Mouse (Mus musculus) midbrain, embryonic 10.5 days (tissue): ENCODE results near the gene Myo1b. TPM values are rescaled to one million over a fixed set of nuclear protein-coding genes. Genes with fewer than 3 reads are reported as not detected.

ENCODE experiments used
- DNase-seq: peaks from one replicate; pipeline ENCODE4 v3.0.0-alpha.2; 2017; ENCODE audit warnings: low spot score
- H3K27ac ChIP-seq: fragments of 300-500 bp; sonication (generic); replicated peaks from 2 replicates; pipeline ENCODE4 v1.5.1; 2016; ENCODE audit warnings: mild to moderate bottlenecking
- H3K27me3 ChIP-seq: fragments of 300-500 bp; sonication (generic); 2 replicates; pipeline ENCODE4 v1.6.1; 2016; ENCODE audit warnings: low read depth, mild to moderate bottlenecking; ENCODE audit not compliant: poor library complexity, severe bottlenecking
- H3K36me3 ChIP-seq: fragments of 300-500 bp; sonication (generic); 2 replicates; pipeline ENCODE4 v1.6.1; 2016; ENCODE audit warnings: mild to moderate bottlenecking, moderate library complexity
- H3K4me1 ChIP-seq: fragments of 300-500 bp; sonication (generic); 2 replicates; pipeline ENCODE4 v1.6.1; 2016
- H3K4me3 ChIP-seq: fragments of 300-500 bp; sonication (generic); 2 replicates; pipeline ENCODE4 v1.5.1; 2016; ENCODE audit warnings: mild to moderate bottlenecking, moderate library complexity
- H3K9me3 ChIP-seq: fragments of 300-500 bp; sonication (generic); replicated peaks from 2 replicates; pipeline ENCODE4 v1.6.1; 2016; ENCODE audit warnings: mild to moderate bottlenecking
- WGBS: fragments of 180-500 bp; shearing (Covaris S2); methylation state at CpG from one replicate; pipeline ENCODE4 v1.1.7; 2016; 5-methylcytosine and 5-hydroxymethylcytosine counted together
- polyA plus RNA-seq: library from polyadenylated mRNA; unstranded; fragments of >200 nt; fragmentation: Nextera tagmentation; extraction: Ambion mirVana; gene quantifications from 2 replicates; pipeline ENCODE4 v1.2.1, GENCODE M21; 2016

The Myo1b gene
- polyA plus RNA-seq, 1 experiment from 2014 or later = 73.0 TPM

GRCm38 (mm10) chr1:51822531-51822930, 93.3 kb downstream of the Myo1b start:
- peaks cover 19% of the 10 kb centered on the region for H3K36me3 ChIP-seq
- no peak for DNase-seq
- H3K4me1 ChIP-seq = peaks cover 11% of the 10 kb centered on the region
- no peaks in the 10 kb centered on the region for H3K27me3 ChIP-seq
- WGBS = 90% methylated on average over 4 of the region's 4 CpGs
- H3K9me3 ChIP-seq = no peaks in the 10 kb centered on the region
- H3K4me3 ChIP-seq = no peak overlapping the region
- no peak overlapping the region for H3K27ac ChIP-seq

- H3K27ac ChIP-seq = no peak overlapping the region
- WGBS = 93% methylated on average over 13 of the region's 13 CpGs
- H3K4me1 ChIP-seq = peaks cover 11% of the 10 kb centered on the region
- DNase-seq = no peak
- no peaks in the 10 kb centered on the region for H3K27me3 ChIP-seq
- peaks cover 24% of the 10 kb centered on the region for H3K36me3 ChIP-seq
- H3K4me3 ChIP-seq = no peak overlapping the region
- no peaks in the 10 kb centered on the region for H3K9me3 ChIP-seq
These were observed 94.0 kb downstream of the Myo1b start for GRCm38 (mm10) chr1:51821701-51822495.

DNA sequence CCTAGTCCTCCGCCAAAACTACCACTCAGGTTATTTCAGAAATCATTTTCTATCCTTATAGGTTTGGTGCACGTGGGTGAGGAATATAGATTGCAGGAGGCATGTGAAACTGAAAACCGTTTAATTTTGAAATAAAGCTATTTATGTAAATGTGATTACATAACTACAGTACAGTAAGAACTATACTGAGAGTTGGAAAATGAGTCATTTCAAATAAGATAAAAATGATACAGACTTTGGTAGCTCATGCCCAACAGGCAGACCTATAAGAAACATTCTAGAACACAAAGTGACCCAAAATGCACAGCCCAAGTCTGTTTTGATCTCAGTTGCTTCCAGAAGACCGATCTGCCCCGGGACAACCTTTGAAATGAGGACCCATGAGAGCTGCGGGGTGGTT, 95.4 kb downstream of the Myo1b start:
- H3K36me3 ChIP-seq = peaks cover 33% of the 10 kb centered on the region
- no peak overlapping the region for H3K27ac ChIP-seq
- 94% methylated on average over 6 of the region's 6 CpGs for WGBS

GRCm38 (mm10) chr1:51820013-51820441, 95.8 kb downstream of the Myo1b start:
- no peak for DNase-seq
- H3K27ac ChIP-seq = no peak overlapping the region
- peaks cover 36% of the 10 kb centered on the region for H3K36me3 ChIP-seq
- H3K4me1 ChIP-seq = peaks cover 11% of the 10 kb centered on the region
- H3K9me3 ChIP-seq = no peaks in the 10 kb centered on the region
- no peaks in the 10 kb centered on the region for H3K27me3 ChIP-seq
- H3K4me3 ChIP-seq = no peak overlapping the region
- WGBS = 92% methylated on average over 7 of the region's 7 CpGs

More for the DNA sequence above, 95.4 kb downstream of the Myo1b start:
- Histone ChIP-seq H3K27me3 (no peaks in the 10 kb centered on the region), H3K4me3 (no peak overlapping the region), H3K9me3 (no peaks in the 10 kb centered on the region), H3K4me1 (peaks cover 11% of the 10 kb centered on the region)
- no peak for DNase-seq

DNA sequence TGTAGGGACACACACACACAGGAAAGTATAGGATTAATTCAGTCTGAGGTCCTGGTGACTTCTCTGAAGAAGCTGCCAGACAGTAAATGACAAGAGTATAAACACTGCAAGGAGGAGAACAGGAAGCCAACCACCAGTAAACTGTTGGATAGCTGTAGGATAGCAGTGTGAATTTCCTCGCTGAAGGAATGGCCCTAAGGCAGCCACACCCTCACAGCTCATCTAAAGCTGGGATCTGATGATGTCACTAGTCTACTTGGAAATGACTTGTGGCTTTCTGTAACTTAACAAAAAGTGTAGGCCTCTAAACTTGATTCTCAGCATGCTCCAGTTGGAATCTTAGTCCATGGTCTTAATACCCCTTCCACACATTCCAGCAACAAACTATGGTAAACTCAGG, 100.2 kb downstream of the Myo1b start:
- H3K4me3 ChIP-seq = no peak overlapping the region
- H3K27me3 ChIP-seq = no peaks in the 10 kb centered on the region
- no peak overlapping the region for H3K27ac ChIP-seq
- 86% methylated on average over 1 of the region's 1 CpGs for WGBS
- no peaks in the 10 kb centered on the region for H3K9me3 ChIP-seq
- DNase-seq = no peak
- H3K36me3 ChIP-seq = peaks cover 43% of the 10 kb centered on the region
- no peaks in the 10 kb centered on the region for H3K4me1 ChIP-seq

- Histone ChIP-seq H3K27me3 (no peaks in the 10 kb centered on the region), H3K36me3 (peaks cover 43% of the 10 kb centered on the region)
These were observed 100.8 kb downstream of the Myo1b start for GRCm38 (mm10) chr1:51814854-51815630.

GRCm38 (mm10) chr1:51808847-51809246, 107.0 kb downstream of the Myo1b start:
- DNase-seq = no peak
- Histone ChIP-seq H3K36me3 (peaks cover 13% of the 10 kb centered on the region; the same call in 1 of the 2 replicates), H3K27me3 (peaks cover 6% of the 10 kb centered on the region; the same call in 1 of the 2 replicates), H3K4me3 (no peak overlapping the region), H3K9me3 (no peaks in the 10 kb centered on the region), H3K27ac (no peak overlapping the region), H3K4me1 (peaks cover 15% of the 10 kb centered on the region)
- 88% methylated on average over 10 of the region's 10 CpGs for WGBS

More at GRCm38 (mm10) chr1:51814854-51815630, 100.8 kb downstream of the Myo1b start:
- 81% methylated on average over 5 of the region's 5 CpGs for WGBS
- H3K9me3 ChIP-seq = no peaks in the 10 kb centered on the region
- no peak overlapping the region for H3K27ac ChIP-seq
- DNase-seq = no peak
- no peak overlapping the region for H3K4me3 ChIP-seq
- no peaks in the 10 kb centered on the region for H3K4me1 ChIP-seq

GRCm38 (mm10) chr1:51808228-51808627, 107.6 kb downstream of the Myo1b start:
- WGBS = 86% methylated on average over 1 of the region's 1 CpGs
- H3K27me3 ChIP-seq = peaks cover 9% of the 10 kb centered on the region; the same call in 1 of the 2 replicates
- DNase-seq = no peak
- no peak overlapping the region for H3K4me3 ChIP-seq
- H3K27ac ChIP-seq = no peak overlapping the region
- no peaks in the 10 kb centered on the region for H3K9me3 ChIP-seq
- H3K4me1 ChIP-seq = peaks cover 15% of the 10 kb centered on the region
- H3K36me3 ChIP-seq = peaks cover 10% of the 10 kb centered on the region; the same call in 1 of the 2 replicates

DNA sequence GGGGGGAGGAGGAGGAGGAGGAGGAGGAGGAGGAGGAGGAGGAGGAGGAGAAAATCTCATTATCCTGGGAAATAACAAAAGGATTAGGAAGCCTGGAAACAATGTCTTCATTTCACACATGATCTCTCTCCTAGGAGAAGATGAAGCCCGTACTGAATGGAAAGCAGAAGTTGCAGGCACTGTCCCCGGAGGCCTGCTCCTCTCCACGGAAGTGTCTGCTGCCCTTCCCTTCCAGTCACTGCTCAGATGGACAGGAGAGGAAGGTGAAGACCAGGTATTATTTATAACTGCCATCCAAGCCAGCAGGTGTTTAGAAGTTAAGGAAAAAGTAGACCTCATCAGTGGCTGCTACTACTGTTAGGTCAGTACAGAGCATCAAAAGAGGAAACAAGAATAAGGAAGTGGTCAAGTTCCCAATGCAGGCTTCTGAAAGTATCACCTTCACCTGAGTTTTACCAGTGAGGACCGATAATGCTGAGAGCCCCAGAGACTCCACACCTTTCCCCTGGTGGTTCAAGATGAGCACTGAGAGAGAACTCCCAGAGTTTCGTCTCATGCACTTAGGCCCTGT, 110.7 kb downstream of the Myo1b start:
- Histone ChIP-seq H3K27ac (0 out of 2 replicates have a peak overlapping the region, but pooled peaks have one; percentile 17), H3K36me3 (peaks cover 13% of the 10 kb centered on the region), H3K4me3 (no peak overlapping the region), H3K4me1 (peaks cover 15% of the 10 kb centered on the region), H3K9me3 (no peaks in the 10 kb centered on the region), H3K27me3 (peaks cover 9% of the 10 kb centered on the region; the same call in 1 of the 2 replicates)
- DNase-seq = no peak
- WGBS = 37% methylated on average over 5 of the region's 5 CpGs

DNA sequence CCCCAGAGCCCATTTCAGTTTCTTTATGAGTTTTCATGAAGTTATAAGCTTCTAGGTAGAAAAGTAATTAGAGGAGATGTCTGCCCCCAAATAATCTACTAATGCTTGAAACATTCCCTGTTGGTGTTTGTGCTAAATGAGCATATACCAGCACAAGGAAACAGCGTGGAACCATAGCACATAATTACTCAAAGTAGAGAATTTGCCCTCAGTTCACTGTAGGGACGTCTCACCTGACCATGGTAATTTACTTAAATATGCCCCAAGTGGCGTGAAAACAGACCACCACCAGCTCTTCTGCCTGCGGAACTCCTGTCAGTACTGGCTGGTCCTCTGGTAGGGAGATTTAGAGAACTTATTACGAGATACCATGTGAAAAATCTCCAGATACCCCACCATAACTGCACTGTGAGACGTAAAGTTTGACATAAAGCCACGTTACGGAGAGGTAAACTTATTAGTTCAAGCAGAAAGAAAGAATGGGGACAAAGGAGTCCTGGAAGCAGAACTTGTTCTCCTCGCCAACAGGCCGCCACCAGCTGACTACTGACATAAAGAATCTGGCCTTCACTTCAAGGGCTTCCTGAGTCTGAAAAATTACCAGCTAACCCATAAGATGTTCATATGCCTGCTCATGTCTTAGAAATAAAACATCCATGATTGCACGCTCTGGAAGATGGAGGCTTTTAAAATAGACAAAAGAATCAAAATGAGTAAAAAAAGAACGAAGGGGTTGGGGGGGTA, 111.4 kb downstream of the Myo1b start:
- H3K27ac ChIP-seq = 0 out of 2 replicates have a peak overlapping the region, but pooled peaks have one; percentile 17
- 35% methylated on average over 12 of the region's 12 CpGs for WGBS
- no peak overlapping the region for H3K4me3 ChIP-seq
- no peak for DNase-seq
- peaks cover 15% of the 10 kb centered on the region for H3K4me1 ChIP-seq
- H3K27me3 ChIP-seq = peaks cover 9% of the 10 kb centered on the region; the same call in 1 of the 2 replicates
- H3K36me3 ChIP-seq = peaks cover 19% of the 10 kb centered on the region
- no peaks in the 10 kb centered on the region for H3K9me3 ChIP-seq

DNA sequence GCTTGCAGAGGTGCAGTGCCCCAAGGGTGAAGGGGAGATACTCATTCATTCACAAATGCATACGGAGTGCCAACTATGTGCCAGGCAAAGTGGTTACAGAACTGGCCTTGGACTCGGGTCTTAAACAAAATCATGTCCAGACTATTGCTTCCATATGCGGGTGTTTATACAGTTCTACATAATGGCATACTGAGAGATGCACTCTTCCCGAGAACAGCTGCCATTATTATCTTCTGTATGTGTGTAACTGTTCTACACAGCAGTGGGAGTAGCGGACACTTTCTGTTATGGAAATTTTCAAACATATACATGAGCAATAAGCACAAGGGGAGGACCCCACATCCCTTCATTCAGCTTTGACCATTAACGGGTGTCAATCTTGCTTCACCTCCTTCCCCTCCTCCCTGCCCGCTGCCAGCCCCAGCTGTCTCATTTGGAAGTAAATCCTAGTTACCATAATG, 117.8 kb downstream of the Myo1b start:
- Histone ChIP-seq H3K4me1 (peaks cover 25% of the 10 kb centered on the region), H3K27me3 (no peaks in the 10 kb centered on the region), H3K9me3 (no peaks in the 10 kb centered on the region), H3K36me3 (peaks cover 55% of the 10 kb centered on the region), H3K27ac (no peak overlapping the region), H3K4me3 (no peak overlapping the region)
- WGBS = 78% methylated on average over 7 of the region's 7 CpGs
- DNase-seq = no peak
